Mouse (Mus musculus): ENCODE results near the gene Fdps.

DNA sequence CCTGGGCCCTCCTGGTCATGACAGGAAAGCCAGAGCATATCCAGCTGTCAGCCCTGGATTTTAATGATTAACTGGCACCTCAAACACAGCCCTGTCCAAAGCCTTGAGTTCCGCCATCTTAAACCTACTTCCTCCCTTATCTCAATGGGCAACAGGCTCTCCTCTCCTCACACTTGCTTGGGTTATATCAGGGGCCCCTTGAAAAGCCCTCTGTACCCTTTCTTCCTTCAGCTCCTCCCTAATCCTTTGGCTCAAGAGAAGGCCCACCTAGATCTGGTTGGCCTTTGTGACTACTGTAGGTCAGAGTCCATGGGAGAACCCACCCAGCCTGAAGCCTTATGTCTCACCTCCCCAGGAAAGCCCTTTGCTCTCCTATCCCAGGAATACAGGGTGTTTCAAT, 32.0 kb upstream of the Fdps start:
- no peak for TF ChIP-seq POLR2A (IDR thresholded peaks at IDR 0.05; ENCODE audit: insufficient read depth, low read depth, low read length)
- no peak for TF ChIP-seq CTCF (IDR thresholded peaks at IDR 0.05; ENCODE audit: insufficient read depth, low read depth, low read length)

Data from olfactory bulb, adult 2 months (tissue).